Mouse (Mus musculus) left cerebral cortex, postnatal 14 days (tissue): ENCODE measurements at regions not wholly inside any gene's neighbourhood (a gene's known extent, or its start where the extent isn't known, plus 50 kb on each side); places are given as distances from the start of the nearest gene placed in this dataset.

Source experiments
- microRNA-seq, 2 experiments: library from miRNA; unstranded; fragments of <30 nt; microRNA quantifications; one replicate each; pipeline ENCODE4 v1.2.0; 2022

Small RNA genes lying in the stretch of these regions (microRNA-seq; reads per million reads assigned to microRNA genes)
- gene Mir1952 = 0 to 0.53 reads per million in 2 experiments
